Mouse (Mus musculus) intestine, embryonic 15.5 days (tissue): ENCODE data around the gene Rara. TPM values are rescaled to one million over a fixed set of nuclear protein-coding genes. Genes with fewer than 3 reads are reported as not detected.

Experiments
- ATAC-seq: fragments of 200-750 bp; cut with Nextera tagmentation; 2 replicates; pipeline ENCODE4 v1.8.0; 2017; ENCODE audit warnings: moderate TSS enrichment, moderate library complexity
- H3K27ac ChIP-seq: fragments of 300-500 bp; sonication (generic); 2 replicates; pipeline ENCODE4 v1.5.1; 2015; ENCODE audit warnings: mild to moderate bottlenecking, inconsistent platforms
- H3K27me3 ChIP-seq: fragments of 300-500 bp; sonication (generic); replicated peaks from 2 replicates; pipeline ENCODE4 v1.6.1; 2015; ENCODE audit warnings: inconsistent platforms
- H3K36me3 ChIP-seq: fragments of 300-500 bp; sonication (generic); 2 replicates; pipeline ENCODE4 v1.6.1; 2015; ENCODE audit warnings: inconsistent platforms
- H3K4me1 ChIP-seq: fragments of 300-500 bp; sonication (generic); replicated peaks from 2 replicates; pipeline ENCODE4 v1.6.1; 2015; ENCODE audit warnings: inconsistent platforms
- H3K4me2 ChIP-seq: fragments of 300-500 bp; sonication (generic); replicated peaks from 2 replicates; pipeline ENCODE4 v1.6.1; 2015; ENCODE audit warnings: mild to moderate bottlenecking, inconsistent platforms
- H3K4me3 ChIP-seq: fragments of 300-500 bp; sonication (generic); replicated peaks from 2 replicates; pipeline ENCODE4 v1.5.1; 2015; ENCODE audit warnings: inconsistent platforms
- H3K9ac ChIP-seq: fragments of 300-500 bp; sonication (generic); 2 replicates; pipeline ENCODE4 v1.6.1; 2015; ENCODE audit warnings: inconsistent platforms
- H3K9me3 ChIP-seq: fragments of 300-500 bp; sonication (generic); 2 replicates; pipeline ENCODE4 v1.6.1; 2016; ENCODE audit warnings: inconsistent platforms
- WGBS: fragments of 180-500 bp; shearing (Covaris S2); methylation state at CpG from one replicate; pipeline ENCODE4 v1.1.7; 2015; 5-methylcytosine and 5-hydroxymethylcytosine counted together
- polyA plus RNA-seq: library from polyadenylated mRNA; unstranded; fragments of >200 nt; fragmentation: Nextera tagmentation; extraction: Ambion mirVana; gene quantifications from 2 replicates; pipeline ENCODE4 v1.2.1, GENCODE M21; 2015

Gene Rara
- polyA plus RNA-seq, result 30.7 and 31.5 TPM in 2 replicates

DNA sequence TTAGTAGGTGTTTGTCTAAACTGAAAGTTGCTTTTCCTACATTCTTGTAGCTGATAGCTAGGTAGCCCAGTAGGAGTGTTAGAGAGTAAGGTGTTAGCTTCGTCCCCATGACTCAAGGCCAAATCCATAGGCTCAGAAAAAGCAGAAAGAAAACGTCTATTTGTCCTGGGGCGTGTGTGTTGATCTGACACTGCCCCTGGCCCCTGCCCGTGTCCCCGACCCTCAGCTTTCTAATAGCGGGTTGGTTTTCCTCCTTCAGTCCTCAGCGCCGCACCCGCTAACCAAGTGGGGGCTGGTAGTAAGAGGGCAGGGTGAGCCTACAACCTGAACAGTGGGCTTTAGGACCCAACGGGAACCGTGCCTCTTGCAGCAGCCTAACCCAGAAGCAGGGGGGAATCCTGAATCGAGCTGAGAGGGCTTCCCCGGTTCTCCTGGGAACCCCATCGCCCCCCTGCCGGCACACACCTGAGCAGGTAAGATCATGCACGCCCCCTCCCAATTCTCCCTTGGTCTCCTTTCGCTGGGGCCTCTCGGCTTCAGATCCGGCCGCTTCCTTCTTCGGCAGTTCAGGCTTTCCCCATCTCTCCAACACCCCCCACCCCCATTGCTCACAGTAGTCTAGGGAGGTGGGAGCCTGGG, at the start of gene Rara:
Gene Rara, plus strand, starts transcription at position 381 of the 639 bp plus-strand sequence.
- no peaks in the 10 kb centered on the region for H3K27me3 ChIP-seq
- peak within 1 kb of the TSS; percentile 57 for H3K4me3 ChIP-seq
- H3K4me2 ChIP-seq, result peak within 1 kb of the TSS; percentile 59
- no peak for ATAC-seq
- H3K9ac ChIP-seq, result peak within 1 kb of the TSS; percentile 78
- H3K9me3 ChIP-seq, result no peaks in the 10 kb centered on the region
- WGBS, result 7% methylated on average over 21 of the region's 21 CpGs
- peak within 1 kb of the TSS; percentile 93 for H3K27ac ChIP-seq
- H3K36me3 ChIP-seq, result no peaks in the 10 kb centered on the region
- peaks cover 91% of the 10 kb centered on the region for H3K4me1 ChIP-seq

- Histone ChIP-seq H3K9me3 (no peaks in the 10 kb centered on the region), H3K27me3 (no peaks in the 10 kb centered on the region), H3K4me1 (no peaks in the 10 kb centered on the region; the same call in 1 of the 2 replicates), H3K4me3 (no peak overlapping the region), H3K36me3 (peaks cover 23% of the 10 kb centered on the region; the same call in 1 of the 2 replicates), H3K9ac (no peak overlapping the region), H3K4me2 (no peak overlapping the region), H3K27ac (no peak overlapping the region)
- 91% methylated on average over 3 of the region's 3 CpGs for WGBS
- no peak for ATAC-seq
These were observed 39.9 kb upstream of the Rara start for GRCm38 (mm10) chr11:98887703-98888102.

DNA sequence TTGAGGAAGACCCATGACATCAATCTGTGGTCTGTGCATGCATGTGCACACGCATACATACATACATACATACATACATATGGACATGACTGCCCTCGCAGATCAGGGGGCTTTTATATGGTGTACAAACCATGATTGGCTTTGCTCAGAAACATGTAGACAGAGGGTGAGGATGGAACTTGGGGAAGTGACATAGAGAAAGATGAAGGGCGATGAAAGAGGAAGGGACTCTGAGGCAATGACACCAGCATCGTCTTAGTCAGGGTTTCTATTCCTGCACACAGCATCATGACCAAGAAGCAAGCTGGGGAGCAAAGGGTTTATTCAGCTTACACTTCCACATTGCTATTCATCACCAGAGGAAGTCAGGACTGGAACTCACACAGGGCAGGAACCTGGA, 38.5 kb upstream of the Rara start:
- Histone ChIP-seq H3K9ac (no peak overlapping the region), H3K4me3 (no peak overlapping the region), H3K9me3 (no peaks in the 10 kb centered on the region), H3K4me2 (no peak overlapping the region), H3K27me3 (no peaks in the 10 kb centered on the region), H3K27ac (no peak overlapping the region), H3K36me3 (peaks cover 32% of the 10 kb centered on the region), H3K4me1 (no peaks in the 10 kb centered on the region; the same call in 1 of the 2 replicates)
- ATAC-seq, result no peak
- WGBS, result 98% methylated on average over 4 of the region's 4 CpGs

DNA sequence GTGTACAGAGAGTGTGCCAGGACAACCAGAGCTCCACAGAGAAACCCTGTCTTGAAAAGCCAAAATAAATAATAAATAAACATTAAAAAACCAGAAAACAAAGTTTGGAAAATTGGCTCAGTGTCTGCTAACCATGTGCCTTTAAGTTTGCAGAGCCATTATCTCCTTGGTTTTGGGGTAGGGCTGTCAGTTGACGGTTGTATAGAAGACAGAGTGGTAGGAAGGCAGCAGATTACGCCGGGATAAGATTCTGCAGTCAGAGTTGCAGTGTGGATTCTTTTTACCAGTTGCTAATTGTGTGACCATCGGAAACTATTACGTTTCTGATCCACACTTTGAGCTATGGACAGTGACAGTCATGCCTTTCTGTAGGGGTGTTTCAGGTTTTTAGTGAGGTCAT, 37.6 kb upstream of the Rara start:
- ATAC-seq, result no peak
- H3K36me3 ChIP-seq, result peaks cover 37% of the 10 kb centered on the region
- no peaks in the 10 kb centered on the region for H3K9me3 ChIP-seq
- H3K4me3 ChIP-seq, result no peak overlapping the region
- H3K4me2 ChIP-seq, result no peak overlapping the region
- no peaks in the 10 kb centered on the region for H3K27me3 ChIP-seq
- H3K27ac ChIP-seq, result no peak overlapping the region
- H3K4me1 ChIP-seq, result no peaks in the 10 kb centered on the region
- no peak overlapping the region for H3K9ac ChIP-seq
- 90% methylated on average over 5 of the region's 5 CpGs for WGBS

DNA sequence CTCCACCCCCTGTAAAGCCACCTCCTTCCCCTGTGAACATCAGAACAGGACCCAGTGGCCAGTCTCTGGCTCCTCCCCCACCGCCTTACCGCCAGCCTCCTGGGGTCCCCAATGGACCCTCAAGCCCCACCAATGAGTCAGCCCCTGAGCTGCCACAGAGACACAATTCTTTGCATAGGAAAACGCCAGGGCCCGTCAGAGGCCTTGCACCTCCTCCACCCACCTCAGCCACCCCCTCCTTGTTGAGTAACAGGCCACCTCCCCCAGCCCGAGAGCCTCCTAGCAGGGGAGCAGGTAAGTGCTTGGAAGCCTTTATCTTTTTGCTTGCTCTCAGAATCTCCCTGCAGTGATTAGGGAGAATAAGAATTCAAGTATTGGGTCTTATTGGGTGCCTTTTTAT, 35.2 kb upstream of the Rara start:
- H3K27ac ChIP-seq, result no peak overlapping the region

GRCm38 (mm10) chr11:98900529-98901125, 27.0 kb upstream of the Rara start:
- H3K36me3 ChIP-seq, result peaks cover 27% of the 10 kb centered on the region
- no peaks in the 10 kb centered on the region for H3K9me3 ChIP-seq
- no peak overlapping the region for H3K27ac ChIP-seq
- no peak for ATAC-seq
- H3K4me2 ChIP-seq, result no peak overlapping the region
- H3K27me3 ChIP-seq, result no peaks in the 10 kb centered on the region
- no peak overlapping the region for H3K4me3 ChIP-seq
- no peak overlapping the region for H3K9ac ChIP-seq
- peaks cover 11% of the 10 kb centered on the region for H3K4me1 ChIP-seq
- WGBS, result 79% methylated on average over 12 of the region's 12 CpGs

More for the DNA sequence above, 35.2 kb upstream of the Rara start:
- Histone ChIP-seq H3K9ac (no peak overlapping the region), H3K4me2 (no peak overlapping the region), H3K4me1 (no peaks in the 10 kb centered on the region), H3K9me3 (no peaks in the 10 kb centered on the region), H3K4me3 (no peak overlapping the region), H3K27me3 (no peaks in the 10 kb centered on the region), H3K36me3 (peaks cover 41% of the 10 kb centered on the region)
- WGBS, result 60% methylated on average over 5 of the region's 5 CpGs
- no peak for ATAC-seq

- Histone ChIP-seq H3K9me3 (no peaks in the 10 kb centered on the region), H3K4me3 (no peak overlapping the region), H3K27ac (no peak overlapping the region), H3K27me3 (no peaks in the 10 kb centered on the region), H3K36me3 (peaks cover 16% of the 10 kb centered on the region), H3K4me1 (peaks cover 15% of the 10 kb centered on the region), H3K4me2 (0 out of 2 replicates have a peak overlapping the region, but pooled peaks have one; percentile 5), H3K9ac (no peak overlapping the region)
- 26% methylated on average over 10 of the region's 10 CpGs for WGBS
- no peak for ATAC-seq
These were observed 24.9 kb upstream of the Rara start for GRCm38 (mm10) chr11:98902621-98903245.

DNA sequence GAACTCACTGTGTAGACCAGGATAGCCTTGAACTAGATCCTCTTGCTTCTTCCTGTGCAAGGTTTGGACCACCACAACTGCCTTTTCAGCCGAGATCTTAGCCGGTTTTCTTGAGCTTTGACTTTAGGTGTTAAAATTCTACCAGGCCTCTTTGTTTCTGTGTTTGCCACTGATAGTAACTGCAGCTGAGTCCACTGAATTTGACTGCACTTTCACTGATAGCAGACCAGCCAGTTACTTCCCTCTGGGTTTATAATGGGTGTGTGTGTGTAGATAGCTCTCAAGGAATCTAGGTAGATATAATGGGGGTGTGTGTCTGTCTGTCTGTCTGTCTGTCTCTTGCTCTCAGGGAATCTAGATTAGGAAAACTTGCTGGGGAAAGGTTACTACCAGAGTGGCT, 23.0 kb upstream of the Rara start:
- peaks cover 12% of the 10 kb centered on the region; the same call in 1 of the 2 replicates for H3K36me3 ChIP-seq
- H3K4me1 ChIP-seq, result peaks cover 22% of the 10 kb centered on the region
- ATAC-seq, result peak; percentile 52
- H3K27ac ChIP-seq, result peak overlapping the region; percentile 70
- WGBS, result 63% methylated on average over 2 of the region's 2 CpGs
- H3K9me3 ChIP-seq, result no peaks in the 10 kb centered on the region
- H3K9ac ChIP-seq, result no peak overlapping the region
- H3K4me2 ChIP-seq, result peak overlapping the region; percentile 33
- H3K4me3 ChIP-seq, result no peak overlapping the region
- no peaks in the 10 kb centered on the region for H3K27me3 ChIP-seq

GRCm38 (mm10) chr11:98905033-98905432, 22.6 kb upstream of the Rara start:
- Histone ChIP-seq H3K36me3 (peaks cover 7% of the 10 kb centered on the region; the same call in 1 of the 2 replicates), H3K9me3 (no peaks in the 10 kb centered on the region), H3K4me2 (peak overlapping the region; percentile 33), H3K9ac (no peak overlapping the region), H3K27ac (peak overlapping the region; percentile 74), H3K4me3 (no peak overlapping the region), H3K4me1 (peaks cover 22% of the 10 kb centered on the region), H3K27me3 (no peaks in the 10 kb centered on the region)
- ATAC-seq, result peak; percentile 82
- 49% methylated on average over 7 of the region's 7 CpGs for WGBS

DNA sequence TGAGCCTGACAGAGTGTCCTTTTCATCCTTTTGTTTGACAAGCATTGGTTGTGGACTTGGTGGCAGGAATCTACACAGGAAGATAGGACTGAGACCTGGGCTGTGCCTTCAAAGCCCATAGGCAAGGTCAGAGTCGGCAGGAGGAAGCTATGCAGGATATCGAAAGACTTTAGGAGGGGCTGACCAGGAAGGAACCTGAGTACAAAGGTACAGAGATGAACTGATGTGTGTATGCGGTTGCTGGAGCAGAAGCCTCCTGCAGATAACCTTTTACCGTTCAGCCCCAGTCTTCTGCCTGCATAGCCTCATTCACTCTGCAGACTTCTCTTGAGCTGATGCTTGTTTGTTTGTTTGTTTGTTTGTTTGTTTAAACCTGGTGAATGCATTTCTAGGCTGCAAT, 22.0 kb upstream of the Rara start:
- Histone ChIP-seq H3K4me2 (peak overlapping the region; percentile 33), H3K27ac (peak overlapping the region; percentile 74), H3K36me3 (peaks cover 1% of the 10 kb centered on the region; the same call in 1 of the 2 replicates), H3K9me3 (no peaks in the 10 kb centered on the region), H3K4me3 (no peak overlapping the region), H3K4me1 (peaks cover 22% of the 10 kb centered on the region), H3K9ac (no peak overlapping the region), H3K27me3 (no peaks in the 10 kb centered on the region)
- WGBS, result 56% methylated on average over 4 of the region's 4 CpGs
- peak; percentile 55 for ATAC-seq

DNA sequence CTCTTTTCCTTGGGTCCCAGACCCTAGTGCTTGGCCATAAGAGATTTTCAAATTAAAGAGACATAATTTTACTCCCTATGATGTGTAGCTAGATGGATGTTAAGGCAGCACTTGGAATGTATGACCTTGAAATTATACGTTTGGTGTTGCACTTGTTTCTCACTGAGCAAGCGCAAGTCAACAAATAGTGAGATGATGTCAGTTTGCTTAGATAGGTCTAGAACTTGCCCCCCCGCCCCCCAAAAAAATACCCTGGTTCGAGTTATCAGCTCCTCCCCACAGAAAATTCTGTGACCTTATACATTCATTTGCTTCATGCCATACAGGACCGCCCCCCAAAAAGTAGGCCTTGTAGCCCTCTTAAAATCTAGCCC, 20.6 kb upstream of the Rara start:
- Histone ChIP-seq H3K4me3 (peak overlapping the region; percentile 20), H3K9me3 (no peaks in the 10 kb centered on the region), H3K4me2 (peak overlapping the region; percentile 56), H3K27me3 (no peaks in the 10 kb centered on the region), H3K36me3 (no peaks in the 10 kb centered on the region), H3K27ac (peak overlapping the region; percentile 74; the same call in 1 of the 2 replicates), H3K9ac (no peak overlapping the region), H3K4me1 (peaks cover 22% of the 10 kb centered on the region)
- 54% methylated on average over 5 of the region's 5 CpGs for WGBS
- no peak for ATAC-seq

DNA sequence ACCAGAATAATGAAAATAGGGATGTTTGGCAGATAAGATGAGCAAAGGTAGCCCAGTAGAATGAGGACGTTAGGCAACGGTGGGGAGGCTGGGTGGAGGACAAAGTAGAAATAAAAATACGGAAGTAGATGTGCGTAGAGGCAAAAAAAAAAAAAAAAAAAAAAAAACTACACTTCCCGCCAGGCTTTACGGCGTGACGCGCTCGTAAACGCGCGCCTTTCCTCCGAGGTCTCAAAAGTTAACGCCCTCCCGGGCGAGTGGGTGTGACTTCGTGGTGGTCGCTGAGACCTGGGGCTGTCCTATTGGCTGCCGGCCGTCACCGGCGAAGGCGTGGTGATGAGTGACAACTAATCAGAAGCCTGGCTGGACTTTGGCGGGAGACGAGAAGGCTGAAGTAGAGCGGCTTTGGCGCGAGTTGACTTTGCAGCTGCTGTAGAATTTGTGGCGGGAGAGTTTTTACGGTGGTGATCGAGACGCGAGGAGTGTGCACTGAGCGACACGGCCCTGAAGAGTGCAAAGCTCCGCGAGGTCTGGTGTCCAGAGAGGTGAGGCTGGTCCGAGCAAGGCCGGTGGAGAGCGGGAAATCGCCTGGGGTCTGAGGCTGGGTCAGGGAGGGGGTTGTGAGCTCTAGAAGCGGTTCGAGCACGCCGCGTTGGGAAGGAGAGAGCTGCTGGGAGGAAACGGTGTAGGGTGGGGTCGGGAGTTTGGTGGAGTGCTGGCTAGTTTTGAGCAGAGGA, 20.0 kb upstream of the Rara start, which contains the start of gene Cdc6:
Gene Cdc6, plus strand, starts transcription at position 365 of the 737 bp plus-strand sequence.
- ATAC-seq, result peak; percentile 94
- Histone ChIP-seq H3K36me3 (no peaks in the 10 kb centered on the region), H3K4me3 (peak within 1 kb of the TSS; percentile 57), H3K27me3 (no peaks in the 10 kb centered on the region), H3K27ac (peak within 1 kb of the TSS; percentile 74), H3K4me1 (peaks cover 19% of the 10 kb centered on the region), H3K9me3 (no peaks in the 10 kb centered on the region), H3K4me2 (peak within 1 kb of the TSS; percentile 97), H3K9ac (peak within 1 kb of the TSS; percentile 61)
- WGBS, result under 1% methylated on average over 49 of the region's 49 CpGs
